Mouse (Mus musculus): ENCODE data around the gene Fgf7. TPM values are rescaled to one million over a fixed set of nuclear protein-coding genes. Genes with fewer than 3 reads are reported as not detected.

Gene Fgf7
- polyA plus RNA-seq (2015; fragmentation: Nextera tagmentation; extraction: Ambion mirVana): 0.31 and 0.33 TPM in 2 replicates

- no peak within 1 kb of the TSS for H3K4me3 ChIP-seq (ENCODE audit: low read length)
- H3K9ac ChIP-seq (ENCODE audit: low read depth, low read length): no peak within 1 kb of the TSS
- 42% methylated on average over 15 of the region's 15 CpGs for WGBS
Measured at GRCm38 (mm10) chr2:126034379-126035005, at the start of gene Fgf7. Gene Fgf7 (plus strand): TSS chr2:126034658.

DNA sequence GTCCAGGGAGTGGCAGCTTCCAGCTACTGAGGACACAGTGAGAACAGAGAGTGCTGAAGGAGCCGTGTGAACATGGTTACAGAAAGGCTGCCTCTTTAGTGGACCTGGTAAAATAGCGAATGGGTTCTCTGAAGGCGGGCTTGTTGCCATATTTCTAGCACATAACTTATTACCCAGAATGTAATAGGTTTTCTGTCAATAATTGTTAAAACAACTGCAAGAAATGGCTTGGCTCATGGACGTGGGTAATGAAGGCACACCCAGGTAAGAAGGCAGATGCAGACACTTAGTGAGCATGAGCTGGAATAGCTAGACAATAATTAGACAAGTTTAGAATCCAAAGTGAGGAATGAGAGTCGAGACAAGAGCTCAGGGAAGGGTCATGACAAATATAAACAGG, 32.2 kb upstream of the Fgf7 start:
- Histone ChIP-seq H3K9ac (ENCODE audit: low read depth, low read length) (no peak overlapping the region), H3K27ac (ENCODE audit: low read length) (no peak overlapping the region), H3K36me3 (ENCODE audit: control insufficient read depth, insufficient read depth, low read length) (no peaks in the 10 kb centered on the region), H3K4me2 (ENCODE audit: low read depth, low read length) (no peak overlapping the region), H3K9me3 (ENCODE audit: control insufficient read depth, low read length) (no peaks in the 10 kb centered on the region), H3K4me1 (ENCODE audit: control insufficient read depth, insufficient read depth, low read length) (no peaks in the 10 kb centered on the region), H3K4me3 (ENCODE audit: low read length) (no peak overlapping the region), H3K27me3 (replicated peaks; ENCODE audit: control insufficient read depth, insufficient read depth, low read length) (no peaks in the 10 kb centered on the region)
- WGBS: 62% methylated on average over 5 of the region's 5 CpGs
- ATAC-seq: no peak

More at GRCm38 (mm10) chr2:126034379-126035005, at the start of gene Fgf7:
- ATAC-seq: peak; percentile 55; the same call in 1 of the 2 replicates
- H3K4me2 ChIP-seq (ENCODE audit: low read depth, low read length): peak within 1 kb of the TSS; percentile 33; the same call in 1 of the 2 replicates
- H3K36me3 ChIP-seq (ENCODE audit: control insufficient read depth, insufficient read depth, low read length): no peaks in the 10 kb centered on the region
- H3K9me3 ChIP-seq (ENCODE audit: control insufficient read depth, low read length): no peaks in the 10 kb centered on the region
- H3K27ac ChIP-seq (ENCODE audit: low read length): no peak within 1 kb of the TSS
- no peaks in the 10 kb centered on the region for H3K27me3 ChIP-seq (replicated peaks; ENCODE audit: control insufficient read depth, insufficient read depth, low read length)
- no peaks in the 10 kb centered on the region for H3K4me1 ChIP-seq (ENCODE audit: control insufficient read depth, insufficient read depth, low read length)

DNA sequence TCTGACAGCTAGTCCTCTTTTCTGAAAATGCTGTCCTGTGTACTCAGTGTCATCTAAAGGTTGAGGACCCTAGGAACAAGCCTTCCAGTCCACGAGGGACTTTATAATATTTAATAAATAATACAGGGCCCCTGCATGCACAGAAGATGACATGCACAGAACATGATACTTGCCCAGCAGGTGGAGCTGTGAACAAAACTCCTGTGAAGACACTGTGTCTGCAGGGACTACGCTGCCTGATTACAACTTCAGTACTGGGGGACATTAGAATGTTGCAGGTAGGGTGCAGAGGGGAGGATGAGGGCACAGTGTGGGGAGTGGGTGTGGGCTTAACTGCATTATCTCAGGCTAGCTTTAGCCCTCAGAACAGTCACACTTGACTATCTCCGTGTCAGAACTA, 28.4 kb upstream of the Fgf7 start:
- no peaks in the 10 kb centered on the region for H3K9me3 ChIP-seq (ENCODE audit: control insufficient read depth, low read length)
- H3K4me2 ChIP-seq (ENCODE audit: low read depth, low read length): no peak overlapping the region
- no peak overlapping the region for H3K27ac ChIP-seq (ENCODE audit: low read length)
- peak; percentile 23; the same call in 1 of the 2 replicates for ATAC-seq
- H3K4me3 ChIP-seq (ENCODE audit: low read length): no peak overlapping the region
- no peaks in the 10 kb centered on the region for H3K36me3 ChIP-seq (ENCODE audit: control insufficient read depth, insufficient read depth, low read length)
- H3K9ac ChIP-seq (ENCODE audit: low read depth, low read length): no peak overlapping the region
- H3K27me3 ChIP-seq (replicated peaks; ENCODE audit: control insufficient read depth, insufficient read depth, low read length): no peaks in the 10 kb centered on the region
- WGBS: 40% methylated on average over 3 of the region's 3 CpGs
- no peaks in the 10 kb centered on the region for H3K4me1 ChIP-seq (ENCODE audit: control insufficient read depth, insufficient read depth, low read length)

DNA sequence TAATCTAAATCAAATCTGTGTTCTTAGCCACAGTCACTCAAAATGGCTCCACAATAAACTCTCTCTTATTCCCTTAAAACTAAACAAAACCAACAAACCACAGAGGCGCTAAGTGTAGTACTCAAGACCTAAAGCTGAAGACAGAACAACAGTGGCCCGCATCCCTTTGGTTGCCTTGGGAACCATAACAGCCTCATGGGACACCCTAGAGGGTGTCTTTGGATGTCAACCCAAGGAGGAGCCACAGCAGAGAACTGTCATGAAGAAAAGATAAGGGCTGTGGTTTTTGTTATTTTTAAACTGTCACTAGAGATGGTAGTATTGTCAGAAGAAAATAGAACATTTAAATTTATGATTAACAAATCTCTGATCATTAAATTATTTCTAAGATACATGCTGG, 27.7 kb upstream of the Fgf7 start:
- Histone ChIP-seq H3K27ac (ENCODE audit: low read length) (no peak overlapping the region), H3K36me3 (ENCODE audit: control insufficient read depth, insufficient read depth, low read length) (no peaks in the 10 kb centered on the region), H3K4me3 (ENCODE audit: low read length) (no peak overlapping the region), H3K9me3 (ENCODE audit: control insufficient read depth, low read length) (no peaks in the 10 kb centered on the region), H3K4me2 (ENCODE audit: low read depth, low read length) (no peak overlapping the region), H3K27me3 (replicated peaks; ENCODE audit: control insufficient read depth, insufficient read depth, low read length) (no peaks in the 10 kb centered on the region), H3K4me1 (ENCODE audit: control insufficient read depth, insufficient read depth, low read length) (no peaks in the 10 kb centered on the region), H3K9ac (ENCODE audit: low read depth, low read length) (no peak overlapping the region)
- no peak for ATAC-seq
- WGBS: 80% methylated on average over 2 of the region's 2 CpGs

DNA sequence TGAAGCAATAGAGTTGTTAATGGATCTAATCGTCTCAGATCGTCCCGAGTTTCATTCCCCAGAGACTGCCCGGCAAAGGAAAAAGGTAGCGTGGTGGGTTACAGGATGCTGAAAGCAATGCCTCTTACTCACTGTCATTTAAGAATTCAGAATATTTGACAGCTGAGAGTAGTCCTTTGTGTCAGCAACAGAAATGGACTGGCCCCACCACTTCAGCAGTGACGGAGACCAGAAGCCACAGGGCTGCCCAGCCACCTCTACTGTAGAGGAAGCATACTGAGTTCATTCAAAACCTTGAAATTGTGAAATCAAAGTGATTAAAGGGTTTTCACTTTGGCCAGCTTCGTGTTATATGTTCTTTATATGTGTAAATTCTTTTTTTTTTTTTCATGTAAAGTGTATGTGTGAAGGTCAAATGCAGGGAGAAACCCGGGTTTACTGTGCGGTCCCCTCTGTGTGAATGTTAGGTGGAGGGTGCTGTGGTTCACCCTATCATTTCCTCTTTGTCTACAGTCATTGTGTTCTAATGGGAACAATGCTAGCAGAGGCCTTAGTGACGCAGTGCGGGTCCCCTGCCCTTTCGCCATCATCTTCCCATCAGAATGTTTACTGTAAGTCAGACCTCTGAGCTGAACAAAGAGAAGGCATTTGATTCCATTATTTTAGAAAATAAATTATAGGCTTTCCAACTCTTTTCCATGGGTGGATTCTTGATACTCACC, 19.3 kb upstream of the Fgf7 start:
- Histone ChIP-seq H3K4me1 (ENCODE audit: control insufficient read depth, insufficient read depth, low read length) (no peaks in the 10 kb centered on the region), H3K27me3 (replicated peaks; ENCODE audit: control insufficient read depth, insufficient read depth, low read length) (no peaks in the 10 kb centered on the region), H3K27ac (ENCODE audit: low read length) (no peak overlapping the region), H3K9ac (ENCODE audit: low read depth, low read length) (no peak overlapping the region), H3K36me3 (ENCODE audit: control insufficient read depth, insufficient read depth, low read length) (no peaks in the 10 kb centered on the region), H3K4me3 (ENCODE audit: low read length) (no peak overlapping the region), H3K9me3 (ENCODE audit: control insufficient read depth, low read length) (no peaks in the 10 kb centered on the region), H3K4me2 (ENCODE audit: low read depth, low read length) (no peak overlapping the region)
- 56% methylated on average over 12 of the region's 12 CpGs for WGBS
- ATAC-seq: no peak

GRCm38 (mm10) chr2:126015763-126016473, 18.5 kb upstream of the Fgf7 start:
- Histone ChIP-seq H3K27me3 (replicated peaks; ENCODE audit: control insufficient read depth, insufficient read depth, low read length) (no peaks in the 10 kb centered on the region), H3K4me3 (ENCODE audit: low read length) (no peak overlapping the region), H3K4me2 (ENCODE audit: low read depth, low read length) (no peak overlapping the region), H3K27ac (ENCODE audit: low read length) (no peak overlapping the region), H3K4me1 (ENCODE audit: control insufficient read depth, insufficient read depth, low read length) (no peaks in the 10 kb centered on the region), H3K36me3 (ENCODE audit: control insufficient read depth, insufficient read depth, low read length) (no peaks in the 10 kb centered on the region), H3K9me3 (ENCODE audit: control insufficient read depth, low read length) (no peaks in the 10 kb centered on the region), H3K9ac (ENCODE audit: low read depth, low read length) (no peak overlapping the region)
- no peak for ATAC-seq
- 50% methylated on average over 3 of the region's 3 CpGs for WGBS

- H3K36me3 ChIP-seq (ENCODE audit: control insufficient read depth, insufficient read depth, low read length): no peaks in the 10 kb centered on the region
- H3K27me3 ChIP-seq (replicated peaks; ENCODE audit: control insufficient read depth, insufficient read depth, low read length): no peaks in the 10 kb centered on the region
- 40% methylated on average over 8 of the region's 8 CpGs for WGBS
- no peak overlapping the region for H3K4me2 ChIP-seq (ENCODE audit: low read depth, low read length)
- H3K9me3 ChIP-seq (ENCODE audit: control insufficient read depth, low read length): no peaks in the 10 kb centered on the region
- no peak overlapping the region for H3K4me3 ChIP-seq (ENCODE audit: low read length)
- H3K27ac ChIP-seq (ENCODE audit: low read length): no peak overlapping the region; the same call in 1 of the 2 replicates
- H3K4me1 ChIP-seq (ENCODE audit: control insufficient read depth, insufficient read depth, low read length): no peaks in the 10 kb centered on the region
- no peak overlapping the region for H3K9ac ChIP-seq (ENCODE audit: low read depth, low read length)
- ATAC-seq: peak; percentile 53; the same call in 1 of the 2 replicates
Measured at GRCm38 (mm10) chr2:126031186-126031900, 3.1 kb upstream of the Fgf7 start.

- Histone ChIP-seq H3K9ac (ENCODE audit: low read depth, low read length) (no peak overlapping the region), H3K27me3 (replicated peaks; ENCODE audit: control insufficient read depth, insufficient read depth, low read length) (no peaks in the 10 kb centered on the region), H3K4me2 (ENCODE audit: low read depth, low read length) (no peak overlapping the region), H3K27ac (ENCODE audit: low read length) (no peak overlapping the region), H3K36me3 (ENCODE audit: control insufficient read depth, insufficient read depth, low read length) (no peaks in the 10 kb centered on the region), H3K9me3 (ENCODE audit: control insufficient read depth, low read length) (no peaks in the 10 kb centered on the region), H3K4me3 (ENCODE audit: low read length) (no peak overlapping the region), H3K4me1 (ENCODE audit: control insufficient read depth, insufficient read depth, low read length) (no peaks in the 10 kb centered on the region)
- WGBS: 79% methylated on average over 8 of the region's 8 CpGs
- no peak for ATAC-seq
Measured at GRCm38 (mm10) chr2:126033114-126033972, 1.1 kb upstream of the Fgf7 start.
